Mouse (Mus musculus) heart, adult 2 months (tissue): ENCODE results near the gene Jam3. TPM values are rescaled to one million over a fixed set of nuclear protein-coding genes. Genes with fewer than 3 reads are reported as not detected.

ENCODE experiments used
- DNase-seq, 2 experiments: peaks; one replicate each; pipeline ENCODE4 v3.0.0; 2021
- H3K27ac ChIP-seq: fragments of 200-600 bp; 2 replicates; pipeline ENCODE4 v1.8.1; 2022
- H3K27me3 ChIP-seq: fragments of 200-500 bp; 2 replicates; pipeline ENCODE4 v1.6.1; 2012; ENCODE audit warnings: mild to moderate bottlenecking, low read length, inconsistent platforms, mixed read lengths; ENCODE audit not compliant: control insufficient read depth, insufficient read depth
- H3K36me3 ChIP-seq: fragments of 200-500 bp; 2 replicates; pipeline ENCODE4 v1.6.1; 2012; ENCODE audit warnings: low read length, inconsistent platforms; ENCODE audit not compliant: control insufficient read depth, insufficient read depth
- H3K4me1 ChIP-seq: fragments of 200-500 bp; 2 replicates; pipeline ENCODE4 v1.6.1; 2011; ENCODE audit warnings: low read length; ENCODE audit not compliant: control insufficient read depth, insufficient read depth
- H3K4me3 ChIP-seq: fragments of 200-600 bp; 2 replicates; pipeline ENCODE4 v1.8.1; 2022
- H3K79me2 ChIP-seq: fragments of 200-500 bp; replicated peaks from 2 replicates; pipeline ENCODE4 v1.6.1; 2012; ENCODE audit warnings: mild to moderate bottlenecking, inconsistent platforms, low read length, moderate library complexity, mixed read lengths; ENCODE audit not compliant: control insufficient read depth, insufficient read depth
- H3K9ac ChIP-seq: fragments of 200-500 bp; 2 replicates; pipeline ENCODE4 v1.6.1; 2012; ENCODE audit warnings: low read depth, mild to moderate bottlenecking, control low read depth, inconsistent platforms, low read length, mixed read lengths
- CTCF ChIP-seq: fragments of 200-600 bp; IDR thresholded peaks from 2 replicates; pipeline ENCODE4 v1.8.1; 2022; ENCODE audit warnings: antibody characterized with exemption, mild to moderate bottlenecking, moderate library complexity
- EP300 ChIP-seq: fragments of 200-500 bp; IDR thresholded peaks from 2 replicates; pipeline ENCODE4 v1.6.1; 2011; ENCODE audit warnings: low read depth, low read length, control low read depth; ENCODE audit not compliant: insufficient read depth
- POLR2A ChIP-seq: fragments of 200-500 bp; IDR thresholded peaks from 2 replicates; pipeline ENCODE4 v1.6.1; 2011; ENCODE audit warnings: mild to moderate bottlenecking, low read depth, low read length, control low read depth; ENCODE audit not compliant: insufficient read depth
- WGBS: fragments of 180-500 bp; shearing (Covaris S2); methylation state at CpG from one replicate; pipeline ENCODE4 v1.1.7; 2018; 5-methylcytosine and 5-hydroxymethylcytosine counted together
- intact Hi-C: fragments of 180-260 bp; cut with DNase I; formaldehyde crosslinking; loops from one replicate; pipeline ENCODE4 v1.15.1; 2025
- polyA plus RNA-seq: library from polyadenylated mRNA; depleted of rRNA; stranded (reverse); fragments of >200 nt; gene quantifications from 2 replicates; pipeline ENCODE4 v1.2.3, GENCODE M21; 2012
- total RNA-seq, 2 experiments: library from RNA; stranded (reverse); gene quantifications; 2 replicates each; pipeline ENCODE4 v1.2.3; 2021

Gene Jam3
- total and polyA plus RNA-seq, 3 experiments: 14.1 to 18.9 (median 14.2) TPM

GRCm38 (mm10) chr9:27188677-27189241, 33.5 kb upstream of the Jam3 start:
- Histone ChIP-seq H3K9ac (no peak overlapping the region), H3K4me1 (peaks cover 13% of the 10 kb centered on the region), H3K4me3 (no peak overlapping the region), H3K79me2 (no peaks in the 10 kb centered on the region), H3K27me3 (no peaks in the 10 kb centered on the region), H3K27ac (no peak overlapping the region), H3K36me3 (no peaks in the 10 kb centered on the region)
- intact Hi-C loops: no loop called here
- TF ChIP-seq EP300 (no peak), CTCF (no peak), POLR2A (no peak)
- 90% methylated on average over 7 of the region's 7 CpGs for WGBS
- no peak for DNase-seq

DNA sequence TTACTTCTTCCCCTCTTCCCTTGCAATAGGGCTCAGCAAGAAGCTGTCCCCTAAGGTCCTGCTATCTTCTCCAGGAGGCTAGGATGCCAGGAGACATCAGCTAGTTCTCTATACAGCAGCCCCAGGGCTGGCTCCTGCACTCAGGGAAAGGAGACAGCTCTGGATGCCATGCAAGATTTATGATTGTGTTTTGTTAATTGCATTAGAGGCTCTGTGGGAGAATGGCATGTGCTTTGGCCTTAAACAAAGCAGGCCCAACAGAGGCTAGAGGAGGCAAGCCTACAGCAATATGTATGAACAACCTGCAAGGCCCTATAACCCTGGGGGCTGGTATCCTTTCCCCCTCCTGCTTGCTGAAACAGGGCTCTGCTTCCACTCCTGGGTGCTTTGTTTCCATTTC, 30.6 kb upstream of the Jam3 start:
- intact Hi-C loops: no loop called here
- Histone ChIP-seq H3K27me3 (no peaks in the 10 kb centered on the region), H3K27ac (no peak overlapping the region), H3K9ac (no peak overlapping the region), H3K4me3 (no peak overlapping the region), H3K79me2 (no peaks in the 10 kb centered on the region), H3K4me1 (no peaks in the 10 kb centered on the region), H3K36me3 (no peaks in the 10 kb centered on the region)
- DNase-seq: no peak
- TF ChIP-seq EP300 (no peak), POLR2A (no peak), CTCF (no peak)

GRCm38 (mm10) chr9:27182087-27182486, 26.9 kb upstream of the Jam3 start:
- Histone ChIP-seq H3K27ac (no peak overlapping the region), H3K36me3 (no peaks in the 10 kb centered on the region), H3K4me3 (no peak overlapping the region), H3K27me3 (no peaks in the 10 kb centered on the region), H3K79me2 (no peaks in the 10 kb centered on the region), H3K4me1 (no peaks in the 10 kb centered on the region), H3K9ac (no peak overlapping the region)
- no peak for TF ChIP-seq POLR2A
- no peak for TF ChIP-seq EP300
- no peak for TF ChIP-seq CTCF
- intact Hi-C loops: no loop called here
- 71% methylated on average over 5 of the region's 5 CpGs for WGBS
- no peak for DNase-seq

GRCm38 (mm10) chr9:27180492-27180891, 25.3 kb upstream of the Jam3 start:
- intact Hi-C loops: no loop called here
- Histone ChIP-seq H3K27me3 (no peaks in the 10 kb centered on the region), H3K79me2 (no peaks in the 10 kb centered on the region), H3K9ac (no peak overlapping the region), H3K4me1 (peaks cover 1% of the 10 kb centered on the region; the same call in 1 of the 2 replicates), H3K27ac (no peak overlapping the region), H3K4me3 (no peak overlapping the region), H3K36me3 (peaks cover 2% of the 10 kb centered on the region; the same call in 1 of the 2 replicates)
- no peak for DNase-seq
- no peak for TF ChIP-seq POLR2A
- TF ChIP-seq CTCF: peak; percentile 47
- 43% methylated on average over 3 of the region's 3 CpGs for WGBS

GRCm38 (mm10) chr9:27178935-27179334, 23.7 kb upstream of the Jam3 start:
- WGBS: 63% methylated on average over 4 of the region's 4 CpGs
- Histone ChIP-seq H3K4me1 (peaks cover 1% of the 10 kb centered on the region; the same call in 1 of the 2 replicates), H3K27me3 (no peaks in the 10 kb centered on the region), H3K36me3 (peaks cover 2% of the 10 kb centered on the region; the same call in 1 of the 2 replicates), H3K4me3 (no peak overlapping the region), H3K9ac (no peak overlapping the region), H3K27ac (no peak overlapping the region), H3K79me2 (no peaks in the 10 kb centered on the region)
- TF ChIP-seq EP300: no peak
- TF ChIP-seq CTCF: no peak
- no peak for TF ChIP-seq POLR2A
- intact Hi-C loops: loop anchor here (5.0 kb wide), 1 partner anchor 148 kb away; no protein-coding TSS in a partner anchor
- DNase-seq: no peak

DNA sequence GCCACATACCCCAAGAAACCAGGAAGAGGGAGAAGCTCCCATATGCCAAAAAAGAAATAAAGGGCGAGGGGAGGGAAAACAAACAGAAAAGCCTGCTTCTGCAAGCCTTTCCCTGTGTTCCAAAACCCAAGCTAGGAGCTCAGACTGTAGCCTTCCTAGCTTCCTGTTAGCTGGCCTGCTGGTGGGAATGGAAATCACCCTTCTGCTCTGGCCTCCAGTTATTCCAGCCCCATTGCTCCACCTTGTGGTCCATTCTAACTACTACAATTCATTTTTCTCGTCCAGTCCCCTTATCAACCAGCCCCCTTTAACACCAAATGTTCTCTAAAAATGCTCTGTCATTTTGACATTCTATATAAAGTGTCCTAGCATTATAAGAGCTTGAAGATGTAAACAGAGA, 20.9 kb upstream of the Jam3 start:
- 5% methylated on average over 2 of the region's 2 CpGs for WGBS
- DNase-seq: peak; percentile 45 to 47
- H3K9ac ChIP-seq: peak overlapping the region; percentile 22; the same call in 1 of the 2 replicates
- H3K27me3 ChIP-seq: no peaks in the 10 kb centered on the region
- intact Hi-C loops: loop anchor here (1.0 to 5.0 kb wide), 5 partner anchors 41 to 151 kb away; no protein-coding TSS in a partner anchor
- peaks cover 1% of the 10 kb centered on the region; the same call in 1 of the 2 replicates for H3K4me1 ChIP-seq
- peaks cover 2% of the 10 kb centered on the region; the same call in 1 of the 2 replicates for H3K36me3 ChIP-seq
- H3K4me3 ChIP-seq: no peak overlapping the region
- H3K79me2 ChIP-seq: no peaks in the 10 kb centered on the region
- TF ChIP-seq POLR2A (no peak), EP300 (peak; percentile 92), CTCF (peak; percentile 92)
- peak overlapping the region; percentile 6; the same call in 1 of the 2 replicates for H3K27ac ChIP-seq
